Mouse (Mus musculus): ENCODE data around the gene Dppa2. TPM values are rescaled to one million over a fixed set of nuclear protein-coding genes. Genes with fewer than 3 reads are reported as not detected.

Dppa2 gene
- polyA plus RNA-seq (2014; fragmentation: Nextera tagmentation; extraction: Ambion mirVana), result not detected in 2 replicates

- Histone ChIP-seq H3K4me2 (ENCODE audit: low read depth, low read length, severe bottlenecking) (no peak within 1 kb of the TSS), H3K27ac (ENCODE audit: low read depth, low read length) (no peak within 1 kb of the TSS), H3K9ac (ENCODE audit: low read length) (no peak within 1 kb of the TSS), H3K9me3 (ENCODE audit: control insufficient read depth, low read length) (no peaks in the 10 kb centered on the region), H3K4me3 (ENCODE audit: low read depth, low read length) (no peak within 1 kb of the TSS), H3K27me3 (ENCODE audit: control insufficient read depth, insufficient read depth, low read length) (no peaks in the 10 kb centered on the region), H3K4me1 (replicated peaks; ENCODE audit: control insufficient read depth, insufficient read depth, low read length) (no peaks in the 10 kb centered on the region), H3K36me3 (ENCODE audit: control insufficient read depth, insufficient read depth, low read length) (no peaks in the 10 kb centered on the region)
- 75% methylated on average over 7 of the region's 7 CpGs for WGBS
- no peak for DNase-seq (ENCODE audit: low spot score)
- ATAC-seq (replicated peaks; ENCODE audit: low FRiP score), result no peak
Observed at GRCm38 (mm10) chr16:48303509-48303908, at the start of gene Dppa2. Dppa2 (plus strand) TSS chr16:48303908.

GRCm38 (mm10) chr16:48254584-48254983, 49.1 kb upstream of the Dppa2 start:
- H3K27me3 ChIP-seq (ENCODE audit: control insufficient read depth, insufficient read depth, low read length), result no peaks in the 10 kb centered on the region
- no peaks in the 10 kb centered on the region for H3K9me3 ChIP-seq (ENCODE audit: control insufficient read depth, low read length)
- no peak overlapping the region for H3K27ac ChIP-seq (ENCODE audit: low read depth, low read length)
- no peaks in the 10 kb centered on the region for H3K4me1 ChIP-seq (replicated peaks; ENCODE audit: control insufficient read depth, insufficient read depth, low read length)
- H3K9ac ChIP-seq (ENCODE audit: low read length), result no peak overlapping the region
- ATAC-seq (replicated peaks; ENCODE audit: low FRiP score) (no peak), DNase-seq (ENCODE audit: low spot score) (no peak)
- H3K4me3 ChIP-seq (ENCODE audit: low read depth, low read length), result no peak overlapping the region
- no peak overlapping the region for H3K4me2 ChIP-seq (ENCODE audit: low read depth, low read length, severe bottlenecking)
- 94% methylated on average over 5 of the region's 5 CpGs for WGBS
- no peaks in the 10 kb centered on the region for H3K36me3 ChIP-seq (ENCODE audit: control insufficient read depth, insufficient read depth, low read length)

- H3K36me3 ChIP-seq (ENCODE audit: control insufficient read depth, insufficient read depth, low read length), result no peaks in the 10 kb centered on the region
- no peaks in the 10 kb centered on the region for H3K9me3 ChIP-seq (ENCODE audit: control insufficient read depth, low read length)
- 94% methylated on average over 4 of the region's 4 CpGs for WGBS
- H3K4me3 ChIP-seq (ENCODE audit: low read depth, low read length), result no peak overlapping the region
- H3K4me1 ChIP-seq (replicated peaks; ENCODE audit: control insufficient read depth, insufficient read depth, low read length), result no peaks in the 10 kb centered on the region
- H3K27me3 ChIP-seq (ENCODE audit: control insufficient read depth, insufficient read depth, low read length), result no peaks in the 10 kb centered on the region
- H3K9ac ChIP-seq (ENCODE audit: low read length), result no peak overlapping the region
- ATAC-seq (replicated peaks; ENCODE audit: low FRiP score) (no peak), DNase-seq (ENCODE audit: low spot score) (no peak)
- no peak overlapping the region for H3K4me2 ChIP-seq (ENCODE audit: low read depth, low read length, severe bottlenecking)
- H3K27ac ChIP-seq (ENCODE audit: low read depth, low read length), result no peak overlapping the region
Observed at GRCm38 (mm10) chr16:48259519-48259918, 44.2 kb upstream of the Dppa2 start.

GRCm38 (mm10) chr16:48262901-48263300, 40.8 kb upstream of the Dppa2 start:
- H3K9ac ChIP-seq (ENCODE audit: low read length), result no peak overlapping the region
- no peaks in the 10 kb centered on the region for H3K27me3 ChIP-seq (ENCODE audit: control insufficient read depth, insufficient read depth, low read length)
- DNase-seq (ENCODE audit: low spot score), result no peak
- no peaks in the 10 kb centered on the region for H3K9me3 ChIP-seq (ENCODE audit: control insufficient read depth, low read length)
- no peak overlapping the region for H3K4me3 ChIP-seq (ENCODE audit: low read depth, low read length)
- no peak overlapping the region for H3K27ac ChIP-seq (ENCODE audit: low read depth, low read length)
- no peak overlapping the region for H3K4me2 ChIP-seq (ENCODE audit: low read depth, low read length, severe bottlenecking)
- WGBS, result 82% methylated on average over 1 of the region's 1 CpGs
- no peaks in the 10 kb centered on the region for H3K4me1 ChIP-seq (replicated peaks; ENCODE audit: control insufficient read depth, insufficient read depth, low read length)
- no peak for ATAC-seq (replicated peaks; ENCODE audit: low FRiP score)
- H3K36me3 ChIP-seq (ENCODE audit: control insufficient read depth, insufficient read depth, low read length), result no peaks in the 10 kb centered on the region

GRCm38 (mm10) chr16:48265856-48266255, 37.9 kb upstream of the Dppa2 start:
- 91% methylated on average over 4 of the region's 4 CpGs for WGBS
- no peaks in the 10 kb centered on the region for H3K27me3 ChIP-seq (ENCODE audit: control insufficient read depth, insufficient read depth, low read length)
- H3K36me3 ChIP-seq (ENCODE audit: control insufficient read depth, insufficient read depth, low read length), result no peaks in the 10 kb centered on the region
- no peak overlapping the region for H3K4me3 ChIP-seq (ENCODE audit: low read depth, low read length)
- no peaks in the 10 kb centered on the region for H3K9me3 ChIP-seq (ENCODE audit: control insufficient read depth, low read length)
- H3K9ac ChIP-seq (ENCODE audit: low read length), result no peak overlapping the region
- H3K27ac ChIP-seq (ENCODE audit: low read depth, low read length), result no peak overlapping the region
- DNase-seq (ENCODE audit: low spot score) (no peak), ATAC-seq (replicated peaks; ENCODE audit: low FRiP score) (no peak)
- H3K4me2 ChIP-seq (ENCODE audit: low read depth, low read length, severe bottlenecking), result no peak overlapping the region
- H3K4me1 ChIP-seq (replicated peaks; ENCODE audit: control insufficient read depth, insufficient read depth, low read length), result no peaks in the 10 kb centered on the region

GRCm38 (mm10) chr16:48276940-48277339, 26.8 kb upstream of the Dppa2 start:
- H3K27ac ChIP-seq (ENCODE audit: low read depth, low read length), result no peak overlapping the region
- H3K4me3 ChIP-seq (ENCODE audit: low read depth, low read length), result no peak overlapping the region
- 64% methylated on average over 4 of the region's 4 CpGs for WGBS
- DNase-seq (ENCODE audit: low spot score), result no peak
- H3K9me3 ChIP-seq (ENCODE audit: control insufficient read depth, low read length), result no peaks in the 10 kb centered on the region; the same call in 1 of the 2 replicates
- H3K9ac ChIP-seq (ENCODE audit: low read length), result no peak overlapping the region
- H3K36me3 ChIP-seq (ENCODE audit: control insufficient read depth, insufficient read depth, low read length), result no peaks in the 10 kb centered on the region
- H3K4me1 ChIP-seq (replicated peaks; ENCODE audit: control insufficient read depth, insufficient read depth, low read length), result no peaks in the 10 kb centered on the region
- no peak overlapping the region for H3K4me2 ChIP-seq (ENCODE audit: low read depth, low read length, severe bottlenecking)
- no peak for ATAC-seq (replicated peaks; ENCODE audit: low FRiP score)
- H3K27me3 ChIP-seq (ENCODE audit: control insufficient read depth, insufficient read depth, low read length), result no peaks in the 10 kb centered on the region

GRCm38 (mm10) chr16:48280883-48281282, 22.8 kb upstream of the Dppa2 start:
- no peak for DNase-seq (ENCODE audit: low spot score)
- Histone ChIP-seq H3K4me3 (ENCODE audit: low read depth, low read length) (no peak overlapping the region), H3K4me1 (replicated peaks; ENCODE audit: control insufficient read depth, insufficient read depth, low read length) (no peaks in the 10 kb centered on the region), H3K36me3 (ENCODE audit: control insufficient read depth, insufficient read depth, low read length) (no peaks in the 10 kb centered on the region), H3K9me3 (ENCODE audit: control insufficient read depth, low read length) (no peaks in the 10 kb centered on the region), H3K27ac (ENCODE audit: low read depth, low read length) (no peak overlapping the region), H3K9ac (ENCODE audit: low read length) (no peak overlapping the region), H3K27me3 (ENCODE audit: control insufficient read depth, insufficient read depth, low read length) (no peaks in the 10 kb centered on the region), H3K4me2 (ENCODE audit: low read depth, low read length, severe bottlenecking) (no peak overlapping the region)
- WGBS, result 95% methylated on average over 4 of the region's 4 CpGs
- no peak for ATAC-seq (replicated peaks; ENCODE audit: low FRiP score)

GRCm38 (mm10) chr16:48282801-48283200, 20.9 kb upstream of the Dppa2 start:
- Histone ChIP-seq H3K27ac (ENCODE audit: low read depth, low read length) (no peak overlapping the region), H3K36me3 (ENCODE audit: control insufficient read depth, insufficient read depth, low read length) (no peaks in the 10 kb centered on the region), H3K9ac (ENCODE audit: low read length) (no peak overlapping the region), H3K9me3 (ENCODE audit: control insufficient read depth, low read length) (no peaks in the 10 kb centered on the region), H3K4me3 (ENCODE audit: low read depth, low read length) (no peak overlapping the region), H3K4me2 (ENCODE audit: low read depth, low read length, severe bottlenecking) (no peak overlapping the region), H3K27me3 (ENCODE audit: control insufficient read depth, insufficient read depth, low read length) (no peaks in the 10 kb centered on the region), H3K4me1 (replicated peaks; ENCODE audit: control insufficient read depth, insufficient read depth, low read length) (no peaks in the 10 kb centered on the region)
- DNase-seq (ENCODE audit: low spot score) (no peak), ATAC-seq (replicated peaks; ENCODE audit: low FRiP score) (no peak)
- 60% methylated on average over 1 of the region's 1 CpGs for WGBS

GRCm38 (mm10) chr16:48283517-48283916, 20.2 kb upstream of the Dppa2 start, which contains the start of gene Dppa4:
Dppa4 (plus strand) TSS chr16:48283733.
- Histone ChIP-seq H3K4me1 (replicated peaks; ENCODE audit: control insufficient read depth, insufficient read depth, low read length) (no peaks in the 10 kb centered on the region), H3K9me3 (ENCODE audit: control insufficient read depth, low read length) (no peaks in the 10 kb centered on the region), H3K27me3 (ENCODE audit: control insufficient read depth, insufficient read depth, low read length) (no peaks in the 10 kb centered on the region), H3K4me3 (ENCODE audit: low read depth, low read length) (no peak within 1 kb of the TSS), H3K27ac (ENCODE audit: low read depth, low read length) (no peak within 1 kb of the TSS), H3K36me3 (ENCODE audit: control insufficient read depth, insufficient read depth, low read length) (no peaks in the 10 kb centered on the region), H3K9ac (ENCODE audit: low read length) (no peak within 1 kb of the TSS), H3K4me2 (ENCODE audit: low read depth, low read length, severe bottlenecking) (no peak within 1 kb of the TSS)
- 85% methylated on average over 4 of the region's 4 CpGs for WGBS
- no peak for DNase-seq (ENCODE audit: low spot score)
- no peak for ATAC-seq (replicated peaks; ENCODE audit: low FRiP score)
